Mouse (Mus musculus): Measurements from ENCODE around the gene Sgsh. TPM values are rescaled to one million over a fixed set of nuclear protein-coding genes. Genes with fewer than 3 reads are reported as not detected.

Gene Sgsh
- polyA plus RNA-seq, 1 experiment = 28.8 TPM

DNA sequence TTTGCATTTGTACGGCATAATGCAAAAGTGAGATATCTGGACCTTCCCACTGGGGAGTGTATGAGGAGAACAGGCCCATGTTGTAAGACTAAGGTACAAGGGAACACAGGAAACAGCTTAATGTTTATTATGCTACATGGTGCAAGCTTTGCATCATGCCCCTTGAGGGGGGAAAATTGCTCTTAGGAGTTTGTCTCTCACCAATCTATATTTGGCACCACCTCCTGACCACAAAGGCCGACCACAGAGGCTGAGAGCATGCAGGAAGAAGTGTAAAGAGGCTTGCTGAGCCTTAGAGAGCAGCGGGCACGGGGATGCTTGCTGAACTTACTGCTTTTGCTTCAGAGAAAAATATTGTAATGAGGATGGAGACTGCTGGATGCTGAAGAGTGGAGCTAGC is 29.6 kb upstream of the Sgsh start:
- no peak for TF ChIP-seq GATA1 (IDR thresholded peaks at IDR 0.05; ENCODE audit: low read length)

DNA sequence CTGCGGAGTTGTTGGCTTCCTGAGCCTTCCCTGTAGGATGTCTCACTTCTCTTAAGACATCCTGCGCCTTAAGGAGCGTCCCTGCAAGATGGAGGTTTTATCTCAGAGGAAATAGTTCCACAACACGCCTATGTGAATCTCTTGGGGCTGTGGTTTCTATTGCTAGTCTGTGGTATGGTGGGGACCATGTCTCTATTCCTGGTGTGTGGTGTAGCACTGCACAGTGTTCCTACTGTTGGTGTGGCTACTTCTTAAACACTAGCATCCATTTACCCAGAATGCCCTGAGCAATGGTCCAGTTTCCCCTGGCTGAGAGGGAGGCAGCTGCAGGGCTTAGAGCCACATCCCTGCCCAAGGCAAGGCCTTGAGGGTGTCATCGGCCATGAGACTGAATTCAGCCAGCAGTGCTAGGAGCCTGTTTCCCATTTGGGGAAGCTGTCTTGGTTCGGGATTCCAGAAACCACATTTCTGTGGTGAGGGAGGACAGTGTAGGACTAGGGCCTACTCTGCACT is 27.1 kb upstream of the Sgsh start:
- TF ChIP-seq GATA1 (IDR thresholded peaks at IDR 0.05; ENCODE audit: low read length) = no peak

DNA sequence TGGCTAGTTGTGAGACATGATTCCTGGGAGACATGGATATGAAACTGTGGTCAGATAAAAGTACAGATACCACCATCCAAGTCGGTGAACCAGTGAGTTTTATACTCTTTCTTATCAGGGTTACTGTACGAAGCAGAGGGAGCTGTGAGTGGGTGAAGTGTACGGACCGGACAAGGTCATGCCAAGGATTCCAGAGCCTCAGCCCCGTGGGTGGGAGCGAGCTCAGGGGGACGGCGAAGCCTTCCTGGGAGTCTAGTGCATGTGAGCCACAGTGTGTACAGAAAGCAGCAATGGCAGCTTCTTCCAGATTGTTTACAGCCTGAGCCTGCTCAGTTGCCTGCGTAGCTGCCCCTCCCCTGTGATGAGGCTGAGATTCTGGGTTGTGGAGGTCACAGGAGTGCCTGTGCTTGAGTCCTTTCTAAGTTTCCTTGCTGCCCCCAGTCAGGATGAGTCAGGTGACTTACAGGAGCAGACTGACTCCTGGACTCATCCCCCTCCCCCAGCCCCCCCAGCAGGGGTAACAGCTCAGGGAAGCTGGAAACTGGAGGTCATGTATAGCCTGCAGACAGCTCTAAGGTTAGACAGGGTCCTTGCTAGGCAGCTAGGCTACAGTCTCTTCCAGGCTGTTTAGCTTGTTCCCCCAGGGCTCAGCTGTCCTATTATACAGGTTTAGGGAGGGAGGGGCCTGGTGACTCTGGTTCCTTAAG is 26.4 kb upstream of the Sgsh start:
- TF ChIP-seq GATA1 (IDR thresholded peaks at IDR 0.05; ENCODE audit: low read length) = no peak

DNA sequence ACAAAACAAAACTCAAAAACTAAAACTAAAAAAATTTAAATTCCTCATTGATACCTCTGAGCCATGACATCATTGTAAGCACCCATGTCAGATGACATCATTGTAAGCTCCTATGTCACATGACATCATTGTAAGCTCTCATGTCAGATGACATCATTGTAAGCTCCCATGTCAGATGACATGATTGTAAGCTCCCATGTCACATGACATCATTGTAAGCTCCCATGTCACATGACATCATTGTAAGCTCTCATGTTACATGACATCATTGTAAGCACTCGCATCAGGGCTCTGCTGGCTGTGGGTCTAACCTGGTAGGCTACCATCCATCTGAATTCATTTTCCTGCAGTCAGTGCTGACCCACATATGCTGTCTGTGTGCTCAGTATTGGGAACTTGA is 23.2 kb upstream of the Sgsh start:
- no peak for TF ChIP-seq GATA1 (IDR thresholded peaks at IDR 0.05; ENCODE audit: low read length)

DNA sequence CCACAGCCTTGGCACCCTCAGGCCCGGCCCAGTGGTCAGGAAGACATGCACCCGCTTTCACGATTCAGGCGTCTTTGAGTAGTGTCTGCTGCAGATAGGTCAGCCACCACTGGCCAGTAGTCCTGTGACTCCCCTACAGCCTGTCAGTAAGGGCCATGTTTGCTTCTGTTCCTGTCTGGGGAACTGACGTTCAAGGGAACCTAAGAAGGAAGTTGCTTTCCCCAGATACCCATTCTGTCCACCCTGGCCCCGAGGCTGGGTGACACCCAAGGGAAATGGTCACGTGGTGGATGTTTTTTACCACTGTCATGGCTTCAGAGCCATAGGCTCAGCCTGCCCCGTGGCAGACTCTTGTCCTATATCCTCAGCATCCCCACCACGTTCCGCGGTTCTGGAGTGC is 22.0 kb upstream of the Sgsh start:
- no peak for TF ChIP-seq GATA1 (IDR thresholded peaks at IDR 0.05; ENCODE audit: low read length)

DNA sequence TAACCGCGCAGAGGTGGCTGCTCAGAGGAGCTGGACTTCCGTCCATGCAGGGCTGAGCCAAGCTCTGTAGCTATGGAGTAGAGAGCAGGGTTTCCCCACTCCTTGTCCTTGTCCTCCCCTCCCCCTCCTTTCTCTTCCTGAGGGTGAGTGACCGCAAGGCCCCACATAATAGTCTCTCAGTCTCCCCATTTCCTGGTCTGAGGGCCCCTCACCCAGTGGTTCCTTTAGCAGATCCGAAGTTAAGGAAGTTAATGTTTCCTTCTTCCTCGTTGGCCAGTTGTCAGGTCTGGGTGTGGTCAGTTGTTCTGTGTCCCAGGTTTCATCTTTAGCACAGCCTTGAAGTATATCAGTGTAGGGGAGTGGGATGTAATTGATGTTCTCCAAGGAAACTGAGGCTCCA is 20.1 kb upstream of the Sgsh start:
- TF ChIP-seq GATA1 (IDR thresholded peaks at IDR 0.05; ENCODE audit: low read length) = no peak

DNA sequence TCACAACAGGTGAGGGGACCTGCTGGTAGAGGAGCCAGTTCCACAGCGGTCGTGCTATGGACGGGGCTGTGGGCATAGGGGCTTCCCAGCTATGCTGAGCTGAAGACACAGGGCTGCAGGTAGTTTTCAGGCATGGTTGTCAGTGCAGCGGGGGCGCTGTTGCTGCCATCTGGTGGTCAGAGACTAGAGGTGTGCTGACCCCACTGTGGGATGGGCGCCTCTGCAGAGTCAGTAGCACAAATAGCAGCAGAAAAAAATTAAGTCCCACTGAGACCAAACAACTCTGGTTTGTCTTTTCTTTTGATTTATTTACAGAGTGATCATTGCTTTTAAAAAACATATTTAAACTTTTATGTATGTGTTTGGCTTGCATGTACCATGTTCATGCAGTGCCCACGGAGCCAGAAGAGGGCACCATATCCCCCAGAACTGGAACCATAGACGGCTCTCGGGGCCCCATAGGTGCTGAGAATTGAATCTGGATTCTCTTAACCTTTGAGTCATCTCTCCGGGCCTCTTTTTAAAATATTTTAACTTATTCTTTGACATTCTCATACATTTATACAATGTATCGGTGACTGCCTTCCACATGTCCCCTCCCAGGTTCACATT is 8.3 kb upstream of the Sgsh start:
- no peak for TF ChIP-seq GATA1 (IDR thresholded peaks at IDR 0.05; ENCODE audit: low read length)

DNA sequence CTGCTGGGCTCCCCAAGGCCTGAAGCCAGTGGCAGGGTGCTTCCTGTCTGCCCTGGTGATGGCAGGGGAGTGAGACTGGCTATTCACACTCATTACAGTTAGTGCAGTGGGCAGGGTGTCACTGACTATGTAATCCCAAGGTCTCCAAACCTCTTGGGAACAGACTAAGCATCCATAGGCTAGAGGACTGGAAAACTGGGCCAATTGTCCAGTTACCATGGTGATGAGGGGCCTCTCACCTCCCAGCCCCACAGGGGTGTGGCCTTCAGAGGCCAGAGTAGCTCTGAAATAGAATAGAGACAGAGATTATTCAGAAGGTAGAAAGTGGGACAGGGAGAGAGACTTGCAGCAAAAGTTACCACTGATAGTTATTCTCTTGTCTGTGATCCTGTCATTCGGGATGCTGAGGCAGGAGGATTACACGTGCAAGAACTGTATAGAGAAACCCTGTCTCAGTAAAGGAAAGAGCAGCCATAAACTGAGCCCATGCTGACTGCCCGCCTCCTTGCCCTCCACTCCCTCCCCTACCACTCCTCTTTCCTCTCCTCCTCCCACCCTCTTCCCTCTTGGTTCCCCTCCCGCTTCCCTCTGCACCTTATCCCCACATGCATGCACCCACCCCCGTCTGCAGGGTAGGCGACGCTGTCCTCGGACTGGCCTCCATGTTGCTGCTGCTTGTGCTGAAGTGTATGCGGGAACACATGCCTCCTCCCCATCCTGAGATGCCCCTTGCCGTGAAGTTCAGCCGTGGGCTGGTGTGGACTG is 7.6 kb upstream of the Sgsh start:
- TF ChIP-seq GATA1 (IDR thresholded peaks at IDR 0.05; ENCODE audit: low read length) = no peak

DNA sequence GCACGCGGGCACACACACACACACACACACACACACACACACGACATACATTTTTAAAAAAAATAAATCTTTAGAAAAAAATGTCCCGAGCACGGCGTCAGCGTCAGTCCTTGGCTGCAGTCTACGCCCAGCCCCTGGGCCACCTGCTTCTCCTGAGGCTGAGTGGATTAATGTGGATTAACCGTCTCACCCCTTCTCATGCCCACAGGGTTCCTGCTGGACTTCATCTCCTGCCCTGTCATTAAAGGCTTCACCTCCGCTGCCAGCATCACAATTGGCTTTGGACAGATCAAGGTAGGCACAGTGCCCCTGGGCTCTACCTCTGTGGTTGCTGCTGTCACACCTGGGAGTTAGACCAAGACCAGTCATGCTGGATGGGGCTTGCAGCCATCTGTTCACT is 3.8 kb upstream of the Sgsh start:
- TF ChIP-seq GATA1 (IDR thresholded peaks at IDR 0.05; ENCODE audit: low read length) = no peak

DNA sequence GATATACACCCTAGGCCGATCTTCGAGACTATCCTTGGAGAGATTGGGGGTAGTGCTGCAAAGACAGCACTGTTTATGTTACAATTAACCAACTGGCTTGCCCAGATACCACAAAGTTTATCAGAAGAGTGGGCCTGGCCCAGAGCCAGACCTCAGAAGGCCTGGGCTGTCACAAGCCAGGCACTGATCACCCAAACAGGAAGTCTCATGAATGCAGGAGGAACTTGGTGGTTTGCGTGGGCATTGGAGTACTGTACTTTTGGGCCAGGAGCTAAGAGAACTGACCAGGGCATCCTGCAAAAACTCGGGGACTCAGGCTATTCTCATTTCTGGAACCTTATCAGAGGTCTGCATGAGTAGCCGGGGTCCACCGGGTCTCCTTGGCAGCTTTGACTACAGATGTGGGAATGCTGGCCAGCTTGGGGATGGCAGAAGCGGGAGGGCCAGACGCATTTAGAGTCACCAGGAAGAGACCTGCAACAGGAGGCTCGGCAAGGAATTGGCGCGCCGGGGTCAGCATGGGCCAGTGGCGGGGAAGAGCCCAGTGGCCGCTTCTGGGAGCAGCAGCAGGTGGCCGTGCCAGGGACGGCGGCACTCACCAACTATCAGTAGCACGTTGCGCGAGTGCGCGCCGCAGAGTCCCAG is 416 bp downstream of the Sgsh start:
- TF ChIP-seq GATA1 (IDR thresholded peaks at IDR 0.05; ENCODE audit: low read length) = peak; percentile 86

DNA sequence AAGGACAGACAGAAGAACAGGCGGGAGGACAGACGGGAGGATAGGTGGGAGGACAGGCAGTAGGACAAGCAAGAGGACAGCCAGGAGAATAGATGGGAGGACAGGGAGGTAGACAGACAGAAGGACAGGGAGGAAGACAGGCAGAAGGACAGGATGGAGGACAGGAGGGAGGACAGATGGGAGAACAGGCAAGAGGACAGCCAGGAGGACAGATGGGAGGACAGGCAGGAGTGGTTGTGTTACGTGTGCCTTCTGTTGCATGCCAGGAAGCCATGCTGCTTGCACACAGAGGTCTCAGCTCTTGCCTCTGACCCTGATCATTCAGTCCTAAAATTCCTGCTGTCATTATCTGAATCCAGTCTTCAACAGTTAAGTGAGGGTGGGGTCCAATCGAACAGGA is 1.4 kb downstream of the Sgsh start:
- no peak for TF ChIP-seq GATA1 (IDR thresholded peaks at IDR 0.05; ENCODE audit: low read length)

DNA sequence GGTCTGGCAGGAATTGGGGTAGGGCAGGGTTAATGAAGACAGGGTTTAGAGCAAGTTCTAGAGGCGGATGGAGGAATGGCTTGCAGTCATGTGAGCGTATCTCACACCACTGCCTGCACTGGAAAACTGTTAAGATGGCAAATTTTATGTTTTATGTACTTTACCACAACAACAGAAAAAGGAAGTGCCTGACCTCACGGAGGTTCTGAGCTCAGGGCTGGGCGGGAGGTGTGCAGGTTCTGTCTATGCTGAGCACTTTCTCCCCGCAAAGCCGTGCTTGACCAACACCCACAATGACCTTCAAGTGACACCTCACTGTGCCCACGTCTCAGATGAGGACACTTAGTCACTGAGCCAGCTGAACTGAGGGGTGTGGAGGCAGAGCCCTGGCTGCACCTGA is 3.2 kb downstream of the Sgsh start:
- TF ChIP-seq GATA1 (IDR thresholded peaks at IDR 0.05; ENCODE audit: low read length) = no peak

DNA sequence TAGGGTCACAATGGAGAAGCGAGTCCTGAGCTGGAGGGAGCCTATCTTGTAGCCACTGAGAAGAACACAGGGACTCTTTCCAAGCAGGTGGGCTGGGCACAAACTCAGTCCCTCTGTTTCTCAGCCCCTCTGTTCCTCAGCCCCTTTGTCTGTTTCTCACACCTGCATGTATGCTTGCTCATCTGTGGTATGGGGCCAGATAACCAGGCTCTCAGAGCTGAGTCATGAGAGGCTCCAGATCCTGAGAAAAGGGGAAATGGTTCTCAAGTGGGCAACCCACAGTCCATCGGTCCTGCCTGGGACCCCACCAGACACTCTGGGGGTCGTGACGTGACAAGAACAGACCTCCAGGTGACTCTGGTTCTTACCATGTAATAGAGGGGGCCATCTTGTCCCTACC is 8.2 kb downstream of the Sgsh start:
- TF ChIP-seq GATA1 (IDR thresholded peaks at IDR 0.05; ENCODE audit: low read length) = no peak

DNA sequence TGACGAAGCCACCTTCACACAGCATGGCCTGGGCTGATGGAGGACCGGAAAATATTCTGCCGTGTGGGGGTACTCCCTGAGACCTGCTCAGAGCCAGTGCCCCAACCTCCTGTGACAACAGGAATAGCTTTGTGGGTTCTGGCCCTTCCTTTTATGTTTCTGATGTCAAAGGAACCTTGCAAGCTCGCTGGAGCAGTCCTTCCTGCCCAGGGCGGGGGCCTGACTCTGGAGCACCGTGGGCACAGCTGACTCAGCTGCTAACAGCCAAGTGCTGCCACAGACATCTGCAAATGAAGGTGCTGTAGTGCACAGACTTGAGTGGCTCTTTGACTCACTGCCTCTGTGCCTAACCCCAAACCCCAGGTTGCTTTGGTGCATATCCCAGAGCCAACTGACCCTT is 10.5 kb downstream of the Sgsh start:
- TF ChIP-seq GATA1 (IDR thresholded peaks at IDR 0.05; ENCODE audit: low read length) = no peak

DNA sequence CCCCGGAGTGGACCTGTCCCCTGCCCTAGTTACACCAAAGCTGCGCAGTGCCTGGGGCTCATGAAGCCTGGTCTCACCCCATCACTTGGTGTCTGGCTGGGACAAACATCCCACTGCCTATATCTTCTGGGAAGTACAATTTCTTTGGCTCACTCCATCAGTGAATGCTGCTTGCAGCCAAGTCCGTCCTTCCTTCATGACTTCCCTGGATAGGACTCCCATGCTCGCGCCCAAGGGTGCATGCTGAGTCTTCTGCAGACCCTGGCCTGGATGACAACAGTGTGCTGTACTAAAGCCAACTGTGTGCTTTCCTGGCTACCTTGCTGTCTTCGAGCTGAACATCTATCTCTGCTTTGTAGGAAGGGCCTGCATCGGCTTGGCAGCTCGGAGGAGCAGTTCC is 11.2 kb downstream of the Sgsh start:
- no peak for TF ChIP-seq GATA1 (IDR thresholded peaks at IDR 0.05; ENCODE audit: low read length)

DNA sequence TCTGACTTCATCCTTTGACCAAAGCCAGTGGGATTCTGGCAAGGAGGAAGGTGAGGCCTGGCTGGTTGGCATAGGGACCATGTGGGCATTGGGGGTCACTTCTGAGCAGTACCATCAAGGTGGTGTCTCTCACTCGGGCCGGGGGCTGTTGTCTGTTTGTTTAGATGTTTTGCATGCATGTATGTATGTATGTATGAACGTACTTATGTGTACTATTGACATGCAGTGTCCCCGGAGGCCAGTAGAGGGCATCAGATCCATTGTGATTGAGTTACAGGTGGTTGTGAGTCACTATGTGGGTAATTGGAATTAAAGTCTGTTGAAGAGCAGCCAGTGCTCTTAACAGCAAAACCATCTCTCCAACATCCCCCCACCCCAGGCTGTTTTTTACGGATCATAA is 15.7 kb downstream of the Sgsh start:
- no peak for TF ChIP-seq GATA1 (IDR thresholded peaks at IDR 0.05; ENCODE audit: low read length)
